Mouse (Mus musculus): Measurements from ENCODE around the gene Fkbpl.

DNA sequence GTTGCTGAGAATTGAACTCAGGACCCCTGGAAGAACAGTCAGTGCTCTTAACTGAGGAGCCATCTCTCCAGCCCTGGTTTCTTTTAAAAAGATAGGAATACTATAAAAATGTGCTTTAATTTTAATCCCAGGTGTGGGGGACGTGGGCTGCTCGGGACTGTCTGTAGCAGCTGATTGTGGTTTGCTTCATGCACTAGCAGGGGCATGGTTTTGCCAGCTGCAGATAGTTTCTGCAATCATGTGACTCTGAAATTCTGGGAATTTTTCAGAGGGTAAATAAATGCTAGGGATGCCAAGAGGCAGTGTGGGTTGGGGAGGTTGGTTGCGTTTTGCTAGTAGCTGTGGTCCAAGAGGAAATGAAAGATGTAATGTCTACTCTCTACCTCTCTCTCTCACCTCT is 2.6 kb upstream of the Fkbpl start:
- no peak for TF ChIP-seq CTCF (IDR thresholded peaks at IDR 0.05; ENCODE audit: insufficient read depth, low read length)
- TF ChIP-seq POLR2A (IDR thresholded peaks at IDR 0.05; ENCODE audit: borderline replicate concordance, extremely low read depth, low read depth, low read length), result no peak
